Mouse (Mus musculus): ENCODE measurements around the gene Cog2. TPM values are rescaled to one million over a fixed set of nuclear protein-coding genes. Genes with fewer than 3 reads are reported as not detected.
A peak's percentile ranks its signal among the peaks of the same experiment; 100 is the strongest.

The Cog2 gene
- 46.6 and 48.0 TPM in 2 replicates for polyA plus RNA-seq (2016; fragmentation: Nextera tagmentation; extraction: Ambion mirVana)

DNA sequence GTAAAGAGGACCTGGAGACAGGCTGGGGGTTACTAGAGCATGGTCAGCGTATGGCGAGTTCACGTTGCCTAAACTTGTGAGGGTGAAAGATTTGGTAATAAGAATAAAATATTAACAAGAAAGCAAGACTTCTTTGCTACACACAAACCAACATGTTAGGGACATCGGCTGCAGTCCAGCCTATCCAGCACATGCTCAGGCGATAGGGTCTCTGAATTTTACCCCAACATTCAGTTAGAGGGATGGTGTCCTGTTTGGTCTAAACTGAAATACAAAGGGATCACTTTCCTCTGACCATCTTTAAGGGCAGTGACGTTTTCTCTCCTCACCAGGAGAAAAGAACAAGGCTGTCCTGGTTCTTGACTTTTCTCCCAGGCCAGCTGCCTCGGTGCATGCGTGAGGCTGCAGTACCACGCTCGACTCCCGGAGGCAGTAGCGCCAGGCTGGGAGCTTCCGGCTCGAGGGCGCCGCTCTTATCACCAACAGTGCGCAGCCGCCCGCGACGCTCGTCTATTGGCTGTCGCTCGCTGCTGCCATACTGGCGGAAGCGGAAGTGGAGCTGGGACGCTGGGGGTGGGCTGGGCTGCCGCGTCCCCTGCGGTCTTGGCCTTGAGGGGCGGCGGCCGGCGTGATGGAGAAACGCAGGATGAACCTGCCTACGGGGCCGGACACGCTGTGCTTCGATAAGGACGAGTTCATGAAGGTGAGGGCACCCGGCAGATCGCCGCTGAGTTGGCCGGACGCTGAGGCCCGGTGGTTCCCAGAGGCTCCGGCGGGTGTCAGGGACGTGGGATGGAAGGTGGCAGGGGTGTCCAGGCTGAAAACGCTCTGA lies at the start of gene Cog2:
Gene Cog2 (plus strand): TSS at position 519 of the 832 bp plus-strand sequence.
- H3K36me3 ChIP-seq, result peaks cover 1% of the 10 kb centered on the region; the same call in 1 of the 2 replicates
- peaks cover 10% of the 10 kb centered on the region; the same call in 1 of the 2 replicates for H3K27me3 ChIP-seq
- H3K9me3 ChIP-seq, result no peaks in the 10 kb centered on the region
- H3K9ac ChIP-seq (replicated peaks), result peak within 1 kb of the TSS; percentile 92
- ATAC-seq (ENCODE audit: low FRiP score, low read depth), result peak; percentile 99
- H3K4me1 ChIP-seq, result peaks cover 13% of the 10 kb centered on the region
- WGBS, result 10% methylated on average over 50 of the region's 50 CpGs
- H3K27ac ChIP-seq (replicated peaks), result no peak within 1 kb of the TSS
- H3K4me2 ChIP-seq (replicated peaks), result peak within 1 kb of the TSS; percentile 85
- H3K4me3 ChIP-seq, result peak within 1 kb of the TSS; percentile 93

DNA sequence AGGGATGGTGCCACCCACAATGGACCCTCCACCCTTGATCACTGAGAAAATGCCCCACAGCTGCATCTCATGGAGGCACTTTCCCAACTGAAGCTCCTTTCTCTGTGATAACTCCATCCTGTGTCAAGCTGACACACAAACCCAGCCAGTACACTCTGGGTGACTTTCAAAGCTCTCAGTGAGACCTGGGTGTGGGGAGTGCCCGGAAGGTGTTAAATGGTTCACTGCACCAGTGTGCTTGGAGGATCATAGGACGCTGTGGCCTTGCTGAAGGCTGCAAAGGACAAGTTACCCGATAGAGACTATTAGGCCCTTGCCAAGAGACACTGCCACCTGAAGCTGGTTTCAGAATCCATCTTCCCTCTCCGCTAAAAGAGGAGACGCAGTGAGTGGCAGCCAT lies 44.9 kb upstream of the Cog2 start:
- Histone ChIP-seq H3K4me1 (no peaks in the 10 kb centered on the region), H3K27ac (replicated peaks) (no peak overlapping the region), H3K4me2 (replicated peaks) (no peak overlapping the region), H3K27me3 (no peaks in the 10 kb centered on the region), H3K36me3 (no peaks in the 10 kb centered on the region), H3K9me3 (no peaks in the 10 kb centered on the region), H3K4me3 (no peak overlapping the region), H3K9ac (replicated peaks) (no peak overlapping the region)
- WGBS, result 81% methylated on average over 5 of the region's 5 CpGs
- ATAC-seq (ENCODE audit: low FRiP score, low read depth), result no peak

DNA sequence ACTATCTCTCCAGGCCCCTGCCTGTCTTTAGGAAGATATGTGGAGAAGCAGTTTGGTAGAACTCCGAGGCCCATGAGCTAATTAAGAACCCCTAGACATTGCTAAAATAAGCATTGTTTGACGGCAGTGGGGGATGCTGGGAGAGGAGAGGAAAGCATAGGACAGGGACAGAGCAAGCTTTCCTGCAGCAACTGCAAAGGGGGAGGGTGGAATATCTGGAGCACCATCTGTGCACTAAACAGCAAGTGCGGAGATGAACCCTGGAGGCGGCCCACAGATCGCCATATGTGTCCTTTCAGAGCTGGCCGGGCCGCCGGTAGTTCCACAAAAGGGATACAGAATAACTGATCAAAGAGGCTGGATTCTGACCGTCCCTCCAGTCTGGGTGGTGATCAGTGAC lies 43.9 kb upstream of the Cog2 start:
- Histone ChIP-seq H3K27ac (replicated peaks) (0 out of 2 replicates have a peak overlapping the region, but pooled peaks have one; percentile 11), H3K4me2 (replicated peaks) (no peak overlapping the region), H3K36me3 (no peaks in the 10 kb centered on the region), H3K9ac (replicated peaks) (no peak overlapping the region), H3K4me1 (no peaks in the 10 kb centered on the region), H3K27me3 (no peaks in the 10 kb centered on the region), H3K9me3 (no peaks in the 10 kb centered on the region), H3K4me3 (no peak overlapping the region)
- 61% methylated on average over 9 of the region's 9 CpGs for WGBS
- 0 out of 2 replicates have a peak, but pooled peaks have one; percentile 16 for ATAC-seq (ENCODE audit: low FRiP score, low read depth)

DNA sequence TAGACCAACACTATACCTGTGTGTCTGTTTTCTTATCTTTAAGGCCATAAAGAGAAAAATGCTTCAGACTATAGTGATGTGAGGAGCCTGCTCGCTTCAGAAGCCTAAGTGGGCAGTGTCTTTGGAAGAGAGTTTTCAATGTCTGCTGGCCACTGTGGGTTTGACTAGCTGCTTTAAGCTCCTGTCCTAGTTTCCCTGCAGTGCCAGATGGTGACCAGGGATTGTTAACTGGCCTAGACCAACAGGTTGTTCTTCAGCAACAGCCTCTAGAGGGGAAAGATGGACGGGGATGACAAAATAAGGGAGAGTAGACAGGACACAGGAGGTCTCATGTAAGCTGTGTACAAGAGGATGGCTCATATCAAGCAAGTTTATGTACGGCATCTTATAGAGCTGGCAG lies 41.3 kb upstream of the Cog2 start:
- ATAC-seq (ENCODE audit: low FRiP score, low read depth), result no peak

DNA sequence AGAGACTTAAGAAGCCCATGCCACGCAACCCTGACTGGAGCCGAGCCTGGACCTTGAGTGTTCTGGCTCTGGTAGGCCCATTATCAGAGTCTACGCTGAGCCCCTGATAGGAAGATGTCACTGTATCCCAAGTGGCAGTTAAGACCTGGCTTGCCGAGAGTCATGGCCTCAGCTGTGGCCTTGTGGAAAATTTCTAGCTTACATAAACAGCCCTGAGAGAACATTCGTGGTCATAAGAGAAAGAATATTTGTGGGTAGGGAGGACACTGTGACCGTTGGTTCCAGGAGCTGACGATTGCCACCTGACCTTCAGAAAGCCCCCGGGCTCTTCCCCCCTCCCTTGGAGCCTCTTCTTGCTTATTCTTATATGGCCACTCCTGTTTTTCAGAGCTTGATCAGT lies 40.2 kb upstream of the Cog2 start:
- Histone ChIP-seq H3K9ac (replicated peaks) (no peak overlapping the region), H3K36me3 (no peaks in the 10 kb centered on the region), H3K4me3 (no peak overlapping the region), H3K27me3 (no peaks in the 10 kb centered on the region), H3K4me2 (replicated peaks) (no peak overlapping the region), H3K27ac (replicated peaks) (no peak overlapping the region), H3K9me3 (no peaks in the 10 kb centered on the region), H3K4me1 (no peaks in the 10 kb centered on the region)
- ATAC-seq (ENCODE audit: low FRiP score, low read depth), result no peak
- 90% methylated on average over 8 of the region's 8 CpGs for WGBS

More for the DNA sequence above, 41.3 kb upstream of the Cog2 start:
- H3K36me3 ChIP-seq, result no peaks in the 10 kb centered on the region
- H3K27me3 ChIP-seq, result no peaks in the 10 kb centered on the region
- H3K27ac ChIP-seq (replicated peaks), result no peak overlapping the region
- WGBS, result 77% methylated on average over 3 of the region's 3 CpGs
- H3K9ac ChIP-seq (replicated peaks), result no peak overlapping the region
- H3K4me2 ChIP-seq (replicated peaks), result no peak overlapping the region
- H3K9me3 ChIP-seq, result no peaks in the 10 kb centered on the region
- H3K4me1 ChIP-seq, result no peaks in the 10 kb centered on the region
- H3K4me3 ChIP-seq, result no peak overlapping the region

DNA sequence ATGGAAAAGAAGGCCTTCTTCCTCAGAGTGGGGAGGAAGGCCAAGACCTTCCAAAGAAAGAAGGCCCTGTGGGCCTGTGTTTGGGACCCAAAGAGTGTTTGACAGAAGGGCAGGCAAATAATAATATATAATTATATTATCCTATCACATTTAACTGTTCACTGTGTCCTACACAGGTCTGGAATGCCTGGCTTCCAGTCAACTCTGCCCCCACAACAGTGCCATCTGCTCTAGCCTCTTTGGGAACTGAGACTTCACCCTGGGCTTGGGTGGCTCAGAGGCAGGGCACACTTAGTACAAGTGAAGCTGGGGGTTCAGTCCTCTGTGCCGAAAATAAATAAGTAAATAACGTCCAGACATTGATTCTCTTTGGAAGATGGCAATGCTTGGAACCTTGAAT lies 37.8 kb upstream of the Cog2 start:
- ATAC-seq (ENCODE audit: low FRiP score, low read depth), result no peak
- Histone ChIP-seq H3K4me1 (no peaks in the 10 kb centered on the region), H3K27me3 (no peaks in the 10 kb centered on the region), H3K4me3 (no peak overlapping the region), H3K9me3 (no peaks in the 10 kb centered on the region), H3K4me2 (replicated peaks) (no peak overlapping the region), H3K27ac (replicated peaks) (no peak overlapping the region), H3K36me3 (no peaks in the 10 kb centered on the region), H3K9ac (replicated peaks) (no peak overlapping the region)
- WGBS, result 93% methylated on average over 2 of the region's 2 CpGs

DNA sequence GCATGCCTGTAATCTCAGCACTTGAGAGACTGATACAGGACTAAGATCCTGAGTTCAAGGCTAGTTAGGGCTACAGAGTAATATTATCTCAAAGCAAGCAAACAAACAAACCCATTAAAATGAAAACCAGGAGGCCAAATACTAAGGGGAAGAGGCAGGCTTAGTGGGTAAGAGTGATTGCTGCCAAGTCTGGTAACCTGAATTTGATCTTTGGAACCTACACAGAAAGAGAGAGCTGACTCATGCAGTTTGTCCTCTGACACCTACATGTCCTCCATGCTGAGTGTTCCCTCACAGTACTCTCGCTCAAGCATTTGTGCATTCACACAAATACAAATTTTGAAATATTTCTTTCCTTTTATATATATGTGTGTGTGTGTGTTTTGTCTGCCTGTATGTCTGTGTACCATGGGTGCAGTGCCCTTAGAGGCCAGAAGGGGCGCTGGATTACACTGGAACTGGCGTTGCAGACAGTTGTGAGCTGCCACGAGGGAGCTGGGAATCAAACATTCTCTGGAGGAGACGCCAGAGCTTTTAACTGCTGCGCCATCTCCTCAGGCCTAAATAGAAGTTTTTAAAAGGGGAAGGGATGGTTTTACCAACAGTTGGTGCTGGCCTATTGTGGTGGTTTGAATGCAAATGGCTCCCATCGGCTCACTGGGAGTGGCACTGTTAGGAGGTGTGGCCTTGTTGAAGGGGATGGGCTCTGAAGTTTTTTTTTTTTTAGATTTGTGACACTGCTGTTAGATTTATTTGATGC lies 37.0 kb upstream of the Cog2 start:
- Histone ChIP-seq H3K27me3 (no peaks in the 10 kb centered on the region), H3K9me3 (no peaks in the 10 kb centered on the region), H3K27ac (replicated peaks) (no peak overlapping the region), H3K4me3 (no peak overlapping the region), H3K9ac (replicated peaks) (no peak overlapping the region), H3K4me2 (replicated peaks) (no peak overlapping the region), H3K4me1 (no peaks in the 10 kb centered on the region), H3K36me3 (no peaks in the 10 kb centered on the region)
- ATAC-seq (ENCODE audit: low FRiP score, low read depth), result no peak
- 69% methylated on average over 7 of the region's 7 CpGs for WGBS

DNA sequence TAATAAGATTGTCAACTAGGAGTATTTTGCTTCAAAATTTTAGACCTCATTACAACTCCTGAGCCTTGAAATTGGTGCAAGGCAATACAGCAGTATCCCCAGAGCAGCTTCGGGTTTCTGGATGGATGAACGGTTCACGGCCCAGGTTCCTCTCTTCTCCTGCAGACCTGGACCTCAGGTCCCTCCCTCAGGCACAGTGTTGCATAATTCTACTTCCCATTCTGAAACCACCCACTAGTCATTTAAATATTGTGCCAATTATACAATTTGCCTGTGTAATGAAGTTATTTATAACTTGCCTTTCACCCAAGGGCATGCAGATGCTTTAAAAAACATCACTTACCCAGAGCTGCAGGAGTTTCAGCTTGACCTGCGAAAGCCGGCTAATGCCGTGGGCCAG lies 31.3 kb upstream of the Cog2 start:
- Histone ChIP-seq H3K4me3 (no peak overlapping the region), H3K9me3 (0 out of 2 replicates have a peak, but pooled peaks cover 2% of the 10 kb centered on the region), H3K4me1 (no peaks in the 10 kb centered on the region), H3K4me2 (replicated peaks) (no peak overlapping the region), H3K27ac (replicated peaks) (no peak overlapping the region), H3K36me3 (no peaks in the 10 kb centered on the region), H3K9ac (replicated peaks) (no peak overlapping the region), H3K27me3 (no peaks in the 10 kb centered on the region)
- WGBS, result 96% methylated on average over 6 of the region's 6 CpGs
- no peak for ATAC-seq (ENCODE audit: low FRiP score, low read depth)

DNA sequence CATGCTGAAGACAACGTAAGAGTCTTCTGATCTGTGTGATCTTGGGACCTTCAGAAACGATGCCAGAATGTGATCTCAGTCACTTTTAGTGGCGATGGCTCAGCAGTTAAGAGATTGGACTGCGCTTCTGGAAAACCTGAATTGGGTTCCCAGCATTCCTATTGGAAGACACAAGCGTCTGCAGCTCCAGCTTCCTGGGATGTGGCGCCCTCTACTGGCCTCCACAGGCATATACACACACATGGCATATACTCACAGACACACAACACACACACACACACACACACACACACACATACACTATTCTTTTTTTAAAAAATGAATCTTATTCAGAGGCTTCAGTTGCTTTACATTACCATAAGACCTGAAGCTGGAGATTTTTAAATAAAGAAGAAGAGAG lies 30.8 kb upstream of the Cog2 start:
- H3K4me1 ChIP-seq, result no peaks in the 10 kb centered on the region
- H3K9me3 ChIP-seq, result 0 out of 2 replicates have a peak, but pooled peaks cover 2% of the 10 kb centered on the region
- no peak overlapping the region for H3K27ac ChIP-seq (replicated peaks)
- H3K4me2 ChIP-seq (replicated peaks), result no peak overlapping the region
- no peak overlapping the region for H3K4me3 ChIP-seq
- 85% methylated on average over 6 of the region's 6 CpGs for WGBS
- H3K27me3 ChIP-seq, result no peaks in the 10 kb centered on the region
- no peaks in the 10 kb centered on the region for H3K36me3 ChIP-seq
- no peak overlapping the region for H3K9ac ChIP-seq (replicated peaks)
- ATAC-seq (ENCODE audit: low FRiP score, low read depth), result no peak

DNA sequence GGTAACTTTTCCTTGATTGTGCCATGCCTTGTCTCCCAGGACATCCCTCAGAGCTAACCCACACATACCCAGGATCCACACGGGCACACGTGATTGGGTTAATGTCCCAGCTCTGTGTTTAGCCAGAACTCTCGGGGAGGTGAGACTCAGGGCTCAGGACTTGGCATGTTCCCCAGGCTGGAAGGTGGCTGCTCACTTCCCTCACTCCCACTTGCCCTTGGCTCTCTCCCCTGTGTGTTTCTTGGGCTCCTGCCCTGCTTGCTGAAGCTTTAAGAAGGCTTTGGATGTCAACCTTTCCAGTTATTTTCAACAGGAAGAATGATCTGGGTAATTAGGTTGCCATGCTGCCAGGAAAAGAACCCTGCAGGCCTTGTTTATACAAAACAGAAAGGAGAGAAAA lies 26.2 kb upstream of the Cog2 start:
- no peak overlapping the region for H3K4me3 ChIP-seq
- H3K9me3 ChIP-seq, result 0 out of 2 replicates have a peak, but pooled peaks cover 2% of the 10 kb centered on the region
- no peak for ATAC-seq (ENCODE audit: low FRiP score, low read depth)
- H3K4me1 ChIP-seq, result no peaks in the 10 kb centered on the region
- 89% methylated on average over 3 of the region's 3 CpGs for WGBS
- H3K36me3 ChIP-seq, result no peaks in the 10 kb centered on the region
- H3K9ac ChIP-seq (replicated peaks), result no peak overlapping the region
- H3K27ac ChIP-seq (replicated peaks), result no peak overlapping the region
- no peak overlapping the region for H3K4me2 ChIP-seq (replicated peaks)
- H3K27me3 ChIP-seq, result no peaks in the 10 kb centered on the region

DNA sequence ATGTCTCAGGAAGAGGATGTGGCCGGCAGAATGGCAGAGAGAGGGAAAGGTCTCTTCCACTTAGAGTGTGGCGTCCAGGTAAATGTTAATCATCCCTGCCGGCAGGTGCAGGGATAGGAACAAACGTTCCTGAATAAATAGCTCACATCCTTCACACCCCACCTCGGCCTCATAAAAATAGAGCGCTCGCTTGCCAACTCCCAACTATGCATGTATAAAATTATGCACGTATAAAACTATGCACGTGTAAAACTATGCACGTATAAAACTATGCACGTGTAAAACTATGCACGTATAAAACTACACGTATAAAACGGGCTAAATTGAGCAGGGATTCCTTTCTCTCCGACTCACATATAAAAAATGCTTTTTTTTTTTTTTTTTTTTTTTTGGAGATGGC lies 25.6 kb upstream of the Cog2 start:
- no peaks in the 10 kb centered on the region for H3K36me3 ChIP-seq

DNA sequence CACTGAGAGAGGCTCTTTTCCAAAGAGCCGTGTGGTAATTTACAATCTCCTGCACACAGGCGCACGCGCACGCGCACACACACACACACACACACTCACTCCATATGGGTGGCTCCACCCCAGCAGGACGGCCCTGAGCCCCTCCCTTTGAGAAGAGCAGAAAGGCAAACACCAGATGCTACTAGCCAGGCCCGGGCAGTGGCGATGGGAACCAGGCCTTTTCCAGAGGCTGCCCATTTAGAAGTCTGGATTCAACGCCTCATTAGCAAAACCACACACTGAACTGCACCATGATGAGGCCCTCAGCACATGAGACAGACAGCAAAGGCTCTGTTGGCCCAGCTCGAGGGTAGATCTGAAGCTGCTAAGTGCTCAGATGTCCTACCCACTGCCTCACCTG lies 24.9 kb upstream of the Cog2 start:
- no peak overlapping the region for H3K4me3 ChIP-seq
- H3K9me3 ChIP-seq, result no peaks in the 10 kb centered on the region
- no peak overlapping the region for H3K9ac ChIP-seq (replicated peaks)
- WGBS, result 79% methylated on average over 11 of the region's 11 CpGs
- no peaks in the 10 kb centered on the region for H3K4me1 ChIP-seq
- no peak for ATAC-seq (ENCODE audit: low FRiP score, low read depth)
- no peak overlapping the region for H3K4me2 ChIP-seq (replicated peaks)
- H3K27ac ChIP-seq (replicated peaks), result no peak overlapping the region
- no peaks in the 10 kb centered on the region for H3K36me3 ChIP-seq
- H3K27me3 ChIP-seq, result no peaks in the 10 kb centered on the region

More for the DNA sequence above, 25.6 kb upstream of the Cog2 start:
- no peak overlapping the region for H3K27ac ChIP-seq (replicated peaks)
- H3K4me2 ChIP-seq (replicated peaks), result no peak overlapping the region
- H3K9ac ChIP-seq (replicated peaks), result no peak overlapping the region
- no peak overlapping the region for H3K4me3 ChIP-seq
- no peaks in the 10 kb centered on the region for H3K27me3 ChIP-seq
- ATAC-seq (ENCODE audit: low FRiP score, low read depth), result no peak
- H3K4me1 ChIP-seq, result no peaks in the 10 kb centered on the region
- H3K9me3 ChIP-seq, result no peaks in the 10 kb centered on the region
- WGBS, result 91% methylated on average over 15 of the region's 15 CpGs
